Mouse (Mus musculus): Measurements from ENCODE around the gene Rpl27a. TPM values are rescaled to one million over a fixed set of nuclear protein-coding genes. Genes with fewer than 3 reads are reported as not detected.

The Rpl27a gene
- polyA plus RNA-seq, 1 experiment = 208 TPM

GRCm38 (mm10) chr7:109534921-109535320 lies 16.0 kb downstream of the Rpl27a start:
- TF ChIP-seq POLR2A (IDR thresholded peaks at IDR 0.05; ENCODE audit: borderline replicate concordance, extremely low read depth, low read depth, low read length) (no peak), CTCF (IDR thresholded peaks at IDR 0.05; ENCODE audit: insufficient read depth, low read length) (no peak)
- H3K4me1 ChIP-seq (ENCODE audit: control insufficient read depth, insufficient read depth, low read length) = peaks cover 13% of the 10 kb centered on the region
- 85% methylated on average over 3 of the region's 3 CpGs for WGBS
- no peak overlapping the region for H3K4me3 ChIP-seq (replicated peaks; ENCODE audit: extremely low read depth, low read depth, low read length)
- DNase-seq = no peak

- no peak for DNase-seq
- Histone ChIP-seq H3K4me3 (replicated peaks; ENCODE audit: extremely low read depth, low read depth, low read length) (no peak overlapping the region), H3K4me1 (ENCODE audit: control insufficient read depth, insufficient read depth, low read length) (peaks cover 6% of the 10 kb centered on the region)
- TF ChIP-seq POLR2A (IDR thresholded peaks at IDR 0.05; ENCODE audit: borderline replicate concordance, extremely low read depth, low read depth, low read length) = no peak
- no peak for TF ChIP-seq CTCF (IDR thresholded peaks at IDR 0.05; ENCODE audit: insufficient read depth, low read length)
- 36% methylated on average over 4 of the region's 4 CpGs for WGBS
Measured at GRCm38 (mm10) chr7:109536451-109536946, 17.6 kb downstream of the Rpl27a start.

GRCm38 (mm10) chr7:109540902-109541301 lies 22.0 kb downstream of the Rpl27a start:
- no peak overlapping the region for H3K4me3 ChIP-seq (replicated peaks; ENCODE audit: extremely low read depth, low read depth, low read length)
- H3K4me1 ChIP-seq (ENCODE audit: control insufficient read depth, insufficient read depth, low read length) = peaks cover 20% of the 10 kb centered on the region
- TF ChIP-seq POLR2A (IDR thresholded peaks at IDR 0.05; ENCODE audit: borderline replicate concordance, extremely low read depth, low read depth, low read length) = no peak
- TF ChIP-seq CTCF (IDR thresholded peaks at IDR 0.05; ENCODE audit: insufficient read depth, low read length) = no peak
- no peak for DNase-seq

GRCm38 (mm10) chr7:109541609-109542363 lies 22.8 kb downstream of the Rpl27a start:
- H3K4me3 ChIP-seq (replicated peaks; ENCODE audit: extremely low read depth, low read depth, low read length) = no peak overlapping the region
- DNase-seq = no peak
- no peak for TF ChIP-seq CTCF (IDR thresholded peaks at IDR 0.05; ENCODE audit: insufficient read depth, low read length)
- TF ChIP-seq POLR2A (IDR thresholded peaks at IDR 0.05; ENCODE audit: borderline replicate concordance, extremely low read depth, low read depth, low read length) = no peak
- 49% methylated on average over 10 of the region's 10 CpGs for WGBS
- H3K4me1 ChIP-seq (ENCODE audit: control insufficient read depth, insufficient read depth, low read length) = peaks cover 19% of the 10 kb centered on the region

- DNase-seq = no peak
- WGBS = 66% methylated on average over 3 of the region's 3 CpGs
- TF ChIP-seq POLR2A (IDR thresholded peaks at IDR 0.05; ENCODE audit: borderline replicate concordance, extremely low read depth, low read depth, low read length) (no peak), CTCF (IDR thresholded peaks at IDR 0.05; ENCODE audit: insufficient read depth, low read length) (no peak)
- H3K4me1 ChIP-seq (ENCODE audit: control insufficient read depth, insufficient read depth, low read length) = peaks cover 18% of the 10 kb centered on the region
- no peak overlapping the region for H3K4me3 ChIP-seq (replicated peaks; ENCODE audit: extremely low read depth, low read depth, low read length)
Measured at GRCm38 (mm10) chr7:109542364-109542628, 23.3 kb downstream of the Rpl27a start.

GRCm38 (mm10) chr7:109544792-109545191 lies 25.8 kb downstream of the Rpl27a start:
- DNase-seq = no peak
- peaks cover 24% of the 10 kb centered on the region for H3K4me1 ChIP-seq (ENCODE audit: control insufficient read depth, insufficient read depth, low read length)
- TF ChIP-seq CTCF (IDR thresholded peaks at IDR 0.05; ENCODE audit: insufficient read depth, low read length) = no peak
- TF ChIP-seq POLR2A (IDR thresholded peaks at IDR 0.05; ENCODE audit: borderline replicate concordance, extremely low read depth, low read depth, low read length) = no peak
- H3K4me3 ChIP-seq (replicated peaks; ENCODE audit: extremely low read depth, low read depth, low read length) = no peak overlapping the region
- 40% methylated on average over 5 of the region's 5 CpGs for WGBS

- no peak for DNase-seq
- WGBS = 44% methylated on average over 10 of the region's 10 CpGs
- TF ChIP-seq POLR2A (IDR thresholded peaks at IDR 0.05; ENCODE audit: borderline replicate concordance, extremely low read depth, low read depth, low read length) (no peak), CTCF (IDR thresholded peaks at IDR 0.05; ENCODE audit: insufficient read depth, low read length) (no peak)
- no peak overlapping the region for H3K4me3 ChIP-seq (replicated peaks; ENCODE audit: extremely low read depth, low read depth, low read length)
- peaks cover 28% of the 10 kb centered on the region for H3K4me1 ChIP-seq (ENCODE audit: control insufficient read depth, insufficient read depth, low read length)
Measured at GRCm38 (mm10) chr7:109545255-109545993, 26.5 kb downstream of the Rpl27a start.

GRCm38 (mm10) chr7:109546186-109546585 lies 27.2 kb downstream of the Rpl27a start:
- DNase-seq = no peak
- TF ChIP-seq POLR2A (IDR thresholded peaks at IDR 0.05; ENCODE audit: borderline replicate concordance, extremely low read depth, low read depth, low read length) (no peak), CTCF (IDR thresholded peaks at IDR 0.05; ENCODE audit: insufficient read depth, low read length) (no peak)
- Histone ChIP-seq H3K4me1 (ENCODE audit: control insufficient read depth, insufficient read depth, low read length) (peaks cover 31% of the 10 kb centered on the region), H3K4me3 (replicated peaks; ENCODE audit: extremely low read depth, low read depth, low read length) (no peak overlapping the region)
- 87% methylated on average over 2 of the region's 2 CpGs for WGBS

GRCm38 (mm10) chr7:109546726-109547125 lies 27.8 kb downstream of the Rpl27a start:
- 57% methylated on average over 5 of the region's 5 CpGs for WGBS
- DNase-seq = no peak
- Histone ChIP-seq H3K4me3 (replicated peaks; ENCODE audit: extremely low read depth, low read depth, low read length) (no peak overlapping the region), H3K4me1 (ENCODE audit: control insufficient read depth, insufficient read depth, low read length) (peaks cover 30% of the 10 kb centered on the region)
- no peak for TF ChIP-seq CTCF (IDR thresholded peaks at IDR 0.05; ENCODE audit: insufficient read depth, low read length)
- no peak for TF ChIP-seq POLR2A (IDR thresholded peaks at IDR 0.05; ENCODE audit: borderline replicate concordance, extremely low read depth, low read depth, low read length)

- DNase-seq = no peak
- WGBS = 23% methylated on average over 6 of the region's 6 CpGs
- TF ChIP-seq CTCF (IDR thresholded peaks at IDR 0.05; ENCODE audit: insufficient read depth, low read length) (no peak), POLR2A (IDR thresholded peaks at IDR 0.05; ENCODE audit: borderline replicate concordance, extremely low read depth, low read depth, low read length) (no peak)
- no peak overlapping the region for H3K4me3 ChIP-seq (replicated peaks; ENCODE audit: extremely low read depth, low read depth, low read length)
- peaks cover 44% of the 10 kb centered on the region for H3K4me1 ChIP-seq (ENCODE audit: control insufficient read depth, insufficient read depth, low read length)
Measured at GRCm38 (mm10) chr7:109559536-109559935, 40.6 kb downstream of the Rpl27a start.
